Mouse (Mus musculus): Measurements from ENCODE around the gene Tmpo.

Tmpo gene

GRCm38 (mm10) chr10:91122646-91123045 is 58.5 kb downstream of the Tmpo start:
- DNase-seq (ENCODE audit: low read depth, low spot score): no peak

- DNase-seq (ENCODE audit: low read depth, low spot score): no peak
Measured at GRCm38 (mm10) chr10:91116958-91117357, 64.2 kb downstream of the Tmpo start.

DNA sequence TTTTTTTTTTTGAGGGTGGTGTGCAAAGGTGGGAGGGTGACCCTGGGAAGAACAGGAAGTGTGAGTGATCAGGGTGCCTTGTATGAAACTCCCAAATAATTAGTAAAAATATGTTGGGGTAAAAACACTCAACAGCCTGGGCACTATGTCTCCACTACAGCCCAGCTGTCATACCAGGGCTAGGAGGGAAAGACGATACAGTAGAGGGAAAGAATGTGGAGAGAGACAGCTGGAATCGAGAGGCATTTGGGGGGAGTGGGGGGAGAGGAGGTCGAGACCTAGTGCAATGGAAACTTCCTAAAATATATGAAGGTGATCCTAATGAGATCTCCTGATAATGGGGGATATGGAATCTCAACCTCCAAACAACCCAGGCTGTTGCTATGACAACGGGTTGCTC is 71.3 kb downstream of the Tmpo start:
- no peak for DNase-seq (ENCODE audit: low read depth, low spot score)

GRCm38 (mm10) chr10:91105981-91106380 is 75.1 kb downstream of the Tmpo start:
- DNase-seq (ENCODE audit: low read depth, low spot score): no peak

DNA sequence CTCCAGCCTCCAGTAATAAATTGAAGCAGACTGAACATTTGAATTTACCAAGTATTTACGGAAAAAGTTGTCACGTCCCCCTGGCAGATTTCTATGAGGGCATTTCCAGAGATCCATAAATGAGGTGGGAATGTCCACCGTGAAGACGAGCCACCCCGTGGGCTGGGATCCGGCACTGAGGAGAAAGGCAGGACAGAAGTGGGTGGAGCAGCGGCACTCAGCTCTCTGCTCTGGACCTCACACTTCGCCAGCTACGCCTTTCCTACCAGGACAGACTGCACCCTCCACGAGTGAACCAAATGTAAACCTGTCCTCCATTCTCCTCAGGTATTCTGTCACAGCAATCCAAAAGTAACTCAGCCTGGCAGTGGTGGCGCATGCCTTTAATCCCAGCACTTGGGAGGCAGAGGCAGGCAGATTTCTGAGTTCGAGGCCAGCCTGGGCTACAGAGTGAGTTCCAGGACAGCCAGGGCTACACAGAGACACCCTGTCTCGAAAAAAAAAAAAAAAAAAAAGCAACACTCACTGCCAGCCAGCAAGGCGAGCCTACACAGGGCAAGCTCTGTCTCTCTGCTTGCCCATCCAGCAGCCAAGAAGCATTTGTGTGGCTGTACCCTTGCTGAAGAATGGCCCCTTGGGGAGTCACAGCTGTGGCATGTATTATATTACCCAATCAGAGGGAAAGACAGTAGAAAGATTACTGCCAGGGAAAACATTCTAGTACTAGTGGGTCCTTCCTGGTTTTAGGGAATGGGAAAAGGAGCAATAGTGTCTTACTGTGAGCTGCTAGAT is 78.1 kb downstream of the Tmpo start:
- DNase-seq (ENCODE audit: low read depth, low spot score): no peak

- DNase-seq (ENCODE audit: low read depth, low spot score): no peak
Measured at GRCm38 (mm10) chr10:91101936-91102335, 79.2 kb downstream of the Tmpo start.

- no peak for DNase-seq (ENCODE audit: low read depth, low spot score)
Measured at GRCm38 (mm10) chr10:91100101-91100500, 81.0 kb downstream of the Tmpo start.

DNA sequence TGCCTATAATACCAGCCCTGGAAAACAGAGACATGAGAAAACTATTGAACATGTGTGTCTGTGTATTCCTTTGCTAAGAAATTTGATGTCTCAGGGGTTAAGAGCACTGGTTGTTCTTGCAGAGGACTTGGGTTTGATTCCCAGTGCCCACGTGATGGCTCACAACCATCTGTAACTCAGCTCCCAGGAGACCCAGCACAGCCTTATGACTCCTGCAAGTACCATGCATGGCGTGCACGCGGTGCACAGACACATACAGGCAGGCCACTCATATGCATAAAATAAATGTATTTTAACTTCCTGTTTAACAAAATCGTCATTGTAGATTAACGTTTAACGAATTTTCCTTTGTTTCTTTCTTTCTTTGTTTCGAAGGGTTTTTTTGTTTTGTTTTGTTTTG is 83.1 kb downstream of the Tmpo start:
- no peak for DNase-seq (ENCODE audit: low read depth, low spot score)

Measured in brain, embryonic 18.5 days (tissue).